Mouse (Mus musculus) neural tube, embryonic 11.5 days (tissue): ENCODE results near the gene Ptms. TPM values are rescaled to one million over a fixed set of nuclear protein-coding genes. Genes with fewer than 3 reads are reported as not detected.
"Not testable (repeated sequence)": the region's sequence is repeated elsewhere in the genome, so short reads cannot be mapped to it uniquely, and the experiment has no call there.

ENCODE experiments used
- ATAC-seq: fragments of 200-750 bp; cut with Nextera tagmentation; 2 replicates; pipeline ENCODE4 v1.8.0; 2017; ENCODE audit warnings: moderate number of reproducible peaks, mild to moderate bottlenecking, moderate TSS enrichment, moderate library complexity; ENCODE audit not compliant: insufficient read depth, low FRiP score, low TSS enrichment
- DNase-seq: peaks from one replicate; pipeline ENCODE4 v3.0.0-alpha.2; 2015; ENCODE audit warnings: low spot score
- H3K27ac ChIP-seq: fragments of 300-500 bp; sonication (generic); 2 replicates; pipeline ENCODE4 v1.5.1; 2014; ENCODE audit warnings: low read depth, mild to moderate bottlenecking, low read length
- H3K27me3 ChIP-seq: fragments of 300-500 bp; sonication (generic); 2 replicates; pipeline ENCODE4 v1.6.1; 2014; ENCODE audit warnings: mild to moderate bottlenecking, low read length, mixed read lengths; ENCODE audit not compliant: control insufficient read depth, insufficient read depth
- H3K36me3 ChIP-seq: fragments of 300-500 bp; sonication (generic); 2 replicates; pipeline ENCODE4 v1.6.1; 2014; ENCODE audit warnings: mild to moderate bottlenecking, low read length, moderate library complexity, mixed read lengths; ENCODE audit not compliant: control insufficient read depth, insufficient read depth
- H3K4me1 ChIP-seq: fragments of 300-500 bp; sonication (generic); 2 replicates; pipeline ENCODE4 v1.6.1; 2014; ENCODE audit warnings: low read length, mixed read lengths; ENCODE audit not compliant: control insufficient read depth, insufficient read depth
- H3K4me2 ChIP-seq: fragments of 300-500 bp; sonication (generic); 2 replicates; pipeline ENCODE4 v1.6.1; 2014; ENCODE audit warnings: low read depth, mild to moderate bottlenecking, moderate library complexity
- H3K4me3 ChIP-seq: fragments of 300-500 bp; sonication (generic); 2 replicates; pipeline ENCODE4 v1.5.1; 2014; ENCODE audit warnings: low read depth, low read length
- H3K9ac ChIP-seq: fragments of 300-500 bp; sonication (generic); 2 replicates; pipeline ENCODE4 v1.6.1; 2014; ENCODE audit warnings: mild to moderate bottlenecking, low read length
- H3K9me3 ChIP-seq: fragments of 300-500 bp; sonication (generic); 2 replicates; pipeline ENCODE4 v1.6.1; 2016; ENCODE audit warnings: low read length; ENCODE audit not compliant: control insufficient read depth
- WGBS: fragments of 180-500 bp; shearing (Covaris S2); extraction: QIAGEN DNeasy Blood & Tissue Kit; methylation state at CpG from one replicate; pipeline ENCODE4 v1.1.7; 2014; 5-methylcytosine and 5-hydroxymethylcytosine counted together
- polyA plus RNA-seq: library from polyadenylated mRNA; unstranded; fragments of >200 nt; fragmentation: Nextera tagmentation; extraction: Ambion mirVana; gene quantifications from 2 replicates; pipeline ENCODE4 v1.2.1, GENCODE M21; 2014

Gene Ptms
- polyA plus RNA-seq, 1 experiment from 2014 or later = 345 TPM

- no peaks in the 10 kb centered on the region for H3K36me3 ChIP-seq
- H3K27ac ChIP-seq = peak overlapping the region; percentile 96
- peak overlapping the region; percentile 84 for H3K9ac ChIP-seq
- no peaks in the 10 kb centered on the region for H3K27me3 ChIP-seq
- WGBS = under 1% methylated on average over 23 of the region's 23 CpGs
- H3K9me3 ChIP-seq = no peaks in the 10 kb centered on the region
- peaks cover 7% of the 10 kb centered on the region for H3K4me1 ChIP-seq
- ATAC-seq = peak; percentile 86
- peak; percentile 94 for DNase-seq
- H3K4me2 ChIP-seq = peak overlapping the region; percentile 85
- peak overlapping the region; percentile 40 for H3K4me3 ChIP-seq
These were observed 16.2 kb downstream of the Ptms start for GRCm38 (mm10) chr6:124903580-124904151.

GRCm38 (mm10) chr6:124901851-124902250, 18.1 kb downstream of the Ptms start:
- Histone ChIP-seq H3K4me3 (no peak overlapping the region), H3K27me3 (no peaks in the 10 kb centered on the region), H3K36me3 (no peaks in the 10 kb centered on the region), H3K4me1 (peaks cover 7% of the 10 kb centered on the region), H3K9ac (no peak overlapping the region), H3K9me3 (no peaks in the 10 kb centered on the region), H3K4me2 (no peak overlapping the region), H3K27ac (no peak overlapping the region)
- ATAC-seq = no peak
- DNase-seq = no peak

- H3K4me1 ChIP-seq = peaks cover 7% of the 10 kb centered on the region
- H3K9ac ChIP-seq = no peak overlapping the region
- H3K4me2 ChIP-seq = no peak overlapping the region
- H3K36me3 ChIP-seq = no peaks in the 10 kb centered on the region
- ATAC-seq (no peak), DNase-seq (no peak)
- no peak overlapping the region for H3K4me3 ChIP-seq
- no peak overlapping the region for H3K27ac ChIP-seq
- H3K27me3 ChIP-seq = no peaks in the 10 kb centered on the region
- 63% methylated on average over 10 of the region's 10 CpGs for WGBS
- no peaks in the 10 kb centered on the region for H3K9me3 ChIP-seq
These were observed 19.0 kb downstream of the Ptms start for GRCm38 (mm10) chr6:124900801-124901480.

GRCm38 (mm10) chr6:124900056-124900800, 19.7 kb downstream of the Ptms start:
- 63% methylated on average over 8 of the region's 8 CpGs for WGBS
- Histone ChIP-seq H3K36me3 (no peaks in the 10 kb centered on the region), H3K9ac (no peak overlapping the region; the same call in 1 of the 2 replicates), H3K4me2 (no peak overlapping the region), H3K27ac (no peak overlapping the region), H3K9me3 (no peaks in the 10 kb centered on the region), H3K4me3 (no peak overlapping the region), H3K27me3 (no peaks in the 10 kb centered on the region), H3K4me1 (peaks cover 6% of the 10 kb centered on the region)
- DNase-seq (no peak), ATAC-seq (no peak)

GRCm38 (mm10) chr6:124898359-124898758, 21.5 kb downstream of the Ptms start:
- Histone ChIP-seq H3K36me3 (no peaks in the 10 kb centered on the region), H3K27ac (no peak overlapping the region), H3K4me2 (no peak overlapping the region), H3K9me3 (no peaks in the 10 kb centered on the region), H3K4me1 (no peaks in the 10 kb centered on the region), H3K27me3 (no peaks in the 10 kb centered on the region), H3K4me3 (no peak overlapping the region), H3K9ac (no peak overlapping the region)
- ATAC-seq (no peak), DNase-seq (no peak)
- WGBS = 62% methylated on average over 3 of the region's 3 CpGs

- not testable (repeated sequence) for H3K4me3 ChIP-seq
- WGBS = 92% methylated on average over 2 of the region's 2 CpGs
These were observed 25.8 kb downstream of the Ptms start for GRCm38 (mm10) chr6:124894113-124894512.

GRCm38 (mm10) chr6:124890997-124891396, 28.9 kb downstream of the Ptms start:
- no peaks in the 10 kb centered on the region for H3K9me3 ChIP-seq
- no peaks in the 10 kb centered on the region for H3K4me1 ChIP-seq
- H3K27ac ChIP-seq = no peak overlapping the region
- no peaks in the 10 kb centered on the region for H3K36me3 ChIP-seq
- DNase-seq (no peak), ATAC-seq (no peak)
- WGBS = 65% methylated on average over 6 of the region's 6 CpGs
- H3K4me2 ChIP-seq = no peak overlapping the region
- no peaks in the 10 kb centered on the region for H3K27me3 ChIP-seq
- H3K4me3 ChIP-seq = no peak overlapping the region
- no peak overlapping the region for H3K9ac ChIP-seq

More at GRCm38 (mm10) chr6:124894113-124894512, 25.8 kb downstream of the Ptms start:
- H3K27me3 ChIP-seq, H3K27ac ChIP-seq, DNase-seq, H3K36me3 ChIP-seq, H3K4me1 ChIP-seq, H3K9me3 ChIP-seq, H3K9ac ChIP-seq, ATAC-seq, H3K4me2 ChIP-seq: not testable (repeated sequence)

GRCm38 (mm10) chr6:124888555-124889125, 31.3 kb downstream of the Ptms start:
- ATAC-seq (no peak), DNase-seq (no peak)
- Histone ChIP-seq H3K4me3 (no peak overlapping the region), H3K9ac (no peak overlapping the region), H3K27ac (no peak overlapping the region), H3K9me3 (no peaks in the 10 kb centered on the region), H3K36me3 (no peaks in the 10 kb centered on the region), H3K4me2 (no peak overlapping the region), H3K27me3 (no peaks in the 10 kb centered on the region), H3K4me1 (no peaks in the 10 kb centered on the region)
- 91% methylated on average over 6 of the region's 6 CpGs for WGBS
